Mouse (Mus musculus): ENCODE data around the gene Qk.

GRCm38 (mm10) chr17:10187431-10188020, 132.1 kb downstream of the Qk start:
- TF ChIP-seq EP300 (IDR thresholded peaks at IDR 0.05; ENCODE audit: low read depth in 1 of 2, low read length in 2 of 2) = no peak
- TF ChIP-seq CTCF (IDR thresholded peaks at IDR 0.05 in 2 of 3, conservative IDR thresholded peaks at IDR 0.05 in 1 of 3; ENCODE audit: control insufficient read depth in 1 of 3, insufficient read depth in 1 of 3, low read depth in 2 of 3, low read length in 3 of 3, poor library complexity in 1 of 3, severe bottlenecking in 1 of 3) = no peak

All from MEL (cell line).